Mouse (Mus musculus): ENCODE measurements at regions not wholly inside any gene's neighbourhood (a gene's known extent, or its start where the extent isn't known, plus 50 kb on each side); places are given as distances from the start of the nearest gene placed in this dataset.
A peak's percentile ranks its signal among the peaks of the same experiment; 100 is the strongest.

DNA sequence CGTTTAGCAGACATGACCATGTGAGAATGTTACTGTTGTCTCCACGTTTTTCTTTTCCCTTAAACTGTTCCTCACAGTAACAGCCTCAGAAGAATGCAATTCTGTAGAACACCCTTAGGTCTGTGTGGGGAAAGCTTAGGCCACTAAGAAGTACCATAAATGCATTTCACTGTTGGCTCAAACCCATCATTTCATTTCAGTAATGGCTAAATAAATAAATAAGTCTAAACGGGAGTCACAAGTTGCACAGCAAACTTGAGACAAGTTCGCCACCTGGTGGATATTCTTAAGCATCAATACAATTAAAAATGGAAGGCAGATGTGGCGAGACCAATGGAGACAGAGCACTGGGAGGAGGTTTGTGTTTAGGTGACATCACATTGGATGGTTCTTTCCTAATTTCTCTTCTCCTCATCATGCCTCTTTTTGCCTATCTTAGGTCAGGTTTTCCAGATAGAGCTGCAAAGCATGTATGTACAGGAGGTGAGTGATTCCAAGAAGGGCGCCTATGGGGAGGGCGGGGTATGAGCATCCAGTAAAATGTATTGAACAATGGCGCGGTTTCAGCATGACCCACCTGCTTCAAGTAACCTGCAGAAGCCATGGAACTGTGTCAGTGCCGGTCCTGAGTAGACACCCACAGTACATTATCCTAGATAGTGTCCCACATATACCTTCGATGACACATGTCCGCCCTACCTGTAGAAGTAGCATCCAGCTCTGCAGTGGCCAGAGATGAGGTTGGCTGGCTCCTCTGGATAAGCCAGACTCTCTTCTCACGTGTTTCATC, 128.8 kb upstream of the Car8 start:
- TF ChIP-seq POLR2A (IDR thresholded peaks at IDR 0.05; ENCODE audit: borderline replicate concordance, insufficient read depth, low read length) (no peak), CTCF (IDR thresholded peaks at IDR 0.05; ENCODE audit: borderline replicate concordance, insufficient read depth, low read depth, low read length) (peak; percentile 17; the same call in 1 of the 2 replicates)

Data from cerebellum, adult 2 months (tissue).